Mouse (Mus musculus) forebrain, postnatal 0 days (tissue): ENCODE results near the gene Pam16. TPM values are rescaled to one million over a fixed set of nuclear protein-coding genes. Genes with fewer than 3 reads are reported as not detected.

Experiments
- ATAC-seq: fragments of 200-750 bp; cut with Nextera tagmentation; 2 replicates; pipeline ENCODE4 v1.8.0; 2017; ENCODE audit warnings: mild to moderate bottlenecking, moderate library complexity
- DNase-seq: peaks from one replicate; pipeline ENCODE4 v3.0.0-alpha.2; 2015
- H3K27ac ChIP-seq: fragments of 300-500 bp; sonication (generic); 2 replicates; pipeline ENCODE4 v1.5.1; 2014; ENCODE audit warnings: low read depth, mild to moderate bottlenecking, antibody characterized with exemption, low read length, moderate library complexity, mixed read lengths
- H3K27me3 ChIP-seq: fragments of 300-500 bp; sonication (generic); 2 replicates; pipeline ENCODE4 v1.6.1; 2014; ENCODE audit warnings: mild to moderate bottlenecking, low read length, mixed read lengths; ENCODE audit not compliant: insufficient read depth
- H3K36me3 ChIP-seq: fragments of 300-500 bp; sonication (generic); 2 replicates; pipeline ENCODE4 v1.6.1; 2014; ENCODE audit warnings: mild to moderate bottlenecking, moderate library complexity; ENCODE audit not compliant: insufficient read depth
- H3K4me1 ChIP-seq: fragments of 300-500 bp; sonication (generic); 2 replicates; pipeline ENCODE4 v1.6.1; 2014; ENCODE audit warnings: antibody characterized with exemption; ENCODE audit not compliant: insufficient read depth
- H3K4me2 ChIP-seq: fragments of 300-500 bp; sonication (generic); 2 replicates; pipeline ENCODE4 v1.6.1; 2014; ENCODE audit warnings: low read depth, mild to moderate bottlenecking, moderate library complexity
- H3K4me3 ChIP-seq: fragments of 300-500 bp; sonication (generic); 2 replicates; pipeline ENCODE4 v1.5.1; 2014; ENCODE audit warnings: low read depth, low read length, mixed read lengths
- H3K9ac ChIP-seq: fragments of 300-500 bp; sonication (generic); 2 replicates; pipeline ENCODE4 v1.6.1; 2014; ENCODE audit warnings: mild to moderate bottlenecking
- H3K9me3 ChIP-seq: fragments of 300-500 bp; sonication (generic); 2 replicates; pipeline ENCODE4 v1.6.1; 2016; ENCODE audit warnings: low read length
- CTCF ChIP-seq: sonication (generic); IDR thresholded peaks from 2 replicates; pipeline ENCODE4 v1.5.1; 2016; ENCODE audit warnings: antibody characterized with exemption, control low read depth, low read depth
- WGBS: fragments of 180-500 bp; shearing (Covaris S2); extraction: QIAGEN DNeasy Blood & Tissue Kit; methylation state at CpG from one replicate; pipeline ENCODE4 v1.1.7; 2014; 5-methylcytosine and 5-hydroxymethylcytosine counted together
- polyA plus RNA-seq: library from polyadenylated mRNA; unstranded; fragments of >200 nt; fragmentation: Nextera tagmentation; extraction: Ambion mirVana; gene quantifications from 2 replicates; pipeline ENCODE4 v1.2.1, GENCODE M21; 2015
- total RNA-seq: library from RNA; depleted of rRNA; stranded (reverse); fragments of >200 nt; gene quantifications from 2 replicates; pipeline ENCODE4 v1.2.3, GENCODE M21; 2014

Pam16 gene
- total and polyA plus RNA-seq, 2 experiments from 2014 or later = 54.5 to 138 TPM

DNA sequence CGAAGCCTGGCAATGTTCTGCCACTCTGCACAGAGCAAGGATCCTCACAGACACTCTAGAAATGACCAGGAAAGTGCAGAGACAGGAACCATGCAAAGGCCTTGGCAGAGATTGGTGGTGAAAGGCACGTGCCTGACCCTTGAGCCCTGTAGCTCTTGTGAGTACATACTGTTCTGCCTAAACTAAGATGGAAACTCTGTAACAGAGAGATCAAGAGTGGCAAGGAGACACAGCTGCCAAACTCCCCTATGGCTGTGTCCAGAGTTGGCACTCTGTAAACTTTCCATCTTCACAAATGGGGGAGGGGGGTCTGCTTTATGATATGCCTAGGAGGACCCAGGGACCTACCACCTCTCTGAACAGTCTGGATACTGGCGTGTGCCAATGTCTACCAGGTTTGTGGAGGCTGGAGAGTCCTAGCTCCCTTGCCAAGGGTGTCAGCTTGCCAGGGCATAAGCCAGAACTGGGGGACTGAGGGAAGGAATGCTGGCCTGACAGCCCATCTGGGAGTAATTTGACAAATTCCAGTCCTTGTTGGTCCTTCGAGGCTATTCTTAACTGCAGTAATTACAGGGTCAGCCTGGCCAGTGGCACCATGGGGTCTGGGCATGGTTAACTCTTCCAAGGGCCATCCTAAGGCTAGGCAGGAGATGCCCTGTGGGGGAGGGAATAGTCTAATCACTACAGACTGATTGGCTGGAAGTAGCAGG, 28.1 kb upstream of the Pam16 start:
- no peak overlapping the region for H3K27ac ChIP-seq
- H3K4me3 ChIP-seq = no peak overlapping the region
- peaks cover 34% of the 10 kb centered on the region for H3K36me3 ChIP-seq
- H3K4me2 ChIP-seq = no peak overlapping the region
- H3K9me3 ChIP-seq = no peaks in the 10 kb centered on the region
- H3K9ac ChIP-seq = no peak overlapping the region
- no peak for TF ChIP-seq CTCF
- DNase-seq (no peak), ATAC-seq (no peak)
- 79% methylated on average over 4 of the region's 4 CpGs for WGBS
- no peaks in the 10 kb centered on the region for H3K4me1 ChIP-seq
- no peaks in the 10 kb centered on the region for H3K27me3 ChIP-seq

GRCm38 (mm10) chr16:4651624-4652023, 26.8 kb upstream of the Pam16 start:
- DNase-seq (no peak), ATAC-seq (no peak)
- Histone ChIP-seq H3K4me2 (no peak overlapping the region), H3K9ac (no peak overlapping the region), H3K4me1 (no peaks in the 10 kb centered on the region), H3K9me3 (no peaks in the 10 kb centered on the region), H3K4me3 (no peak overlapping the region), H3K27ac (no peak overlapping the region), H3K36me3 (peaks cover 34% of the 10 kb centered on the region), H3K27me3 (no peaks in the 10 kb centered on the region)
- no peak for TF ChIP-seq CTCF
- 68% methylated on average over 7 of the region's 7 CpGs for WGBS

GRCm38 (mm10) chr16:4651081-4651480, 26.3 kb upstream of the Pam16 start:
- no peaks in the 10 kb centered on the region for H3K27me3 ChIP-seq
- no peaks in the 10 kb centered on the region for H3K9me3 ChIP-seq
- H3K4me2 ChIP-seq = no peak overlapping the region
- H3K4me1 ChIP-seq = no peaks in the 10 kb centered on the region
- TF ChIP-seq CTCF = no peak
- peaks cover 34% of the 10 kb centered on the region for H3K36me3 ChIP-seq
- no peak overlapping the region for H3K27ac ChIP-seq
- no peak for DNase-seq
- no peak overlapping the region for H3K4me3 ChIP-seq
- whole genome bisulfite sequencing = 90% methylated on average over 1 of the region's 1 CpGs
- H3K9ac ChIP-seq = no peak overlapping the region
- no peak for ATAC-seq

DNA sequence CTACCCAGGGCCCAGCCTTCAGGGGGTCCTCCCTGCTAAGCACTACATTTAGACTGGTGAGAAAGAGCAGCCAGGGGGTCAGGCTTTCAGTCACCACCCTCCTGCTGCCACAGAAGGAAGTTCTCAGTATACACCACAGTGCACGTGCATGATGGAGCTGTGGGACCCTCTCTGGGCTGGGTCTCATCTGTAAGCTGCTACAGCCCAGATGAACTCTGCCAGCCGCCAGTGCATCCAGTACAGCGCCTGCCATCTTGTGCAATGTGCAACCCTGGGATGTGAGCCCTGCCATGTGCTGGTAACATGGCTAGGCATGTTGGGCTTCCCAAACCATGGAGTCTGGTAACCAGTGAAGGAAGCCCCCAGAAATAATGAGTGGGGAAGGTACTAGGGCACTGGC, 25.4 kb upstream of the Pam16 start:
- Histone ChIP-seq H3K4me1 (no peaks in the 10 kb centered on the region), H3K27me3 (no peaks in the 10 kb centered on the region), H3K4me2 (no peak overlapping the region), H3K27ac (no peak overlapping the region), H3K9me3 (no peaks in the 10 kb centered on the region), H3K4me3 (no peak overlapping the region), H3K36me3 (peaks cover 34% of the 10 kb centered on the region), H3K9ac (no peak overlapping the region)
- no peak for ATAC-seq
- WGBS = 90% methylated on average over 3 of the region's 3 CpGs
- DNase-seq = no peak
- TF ChIP-seq CTCF = no peak

DNA sequence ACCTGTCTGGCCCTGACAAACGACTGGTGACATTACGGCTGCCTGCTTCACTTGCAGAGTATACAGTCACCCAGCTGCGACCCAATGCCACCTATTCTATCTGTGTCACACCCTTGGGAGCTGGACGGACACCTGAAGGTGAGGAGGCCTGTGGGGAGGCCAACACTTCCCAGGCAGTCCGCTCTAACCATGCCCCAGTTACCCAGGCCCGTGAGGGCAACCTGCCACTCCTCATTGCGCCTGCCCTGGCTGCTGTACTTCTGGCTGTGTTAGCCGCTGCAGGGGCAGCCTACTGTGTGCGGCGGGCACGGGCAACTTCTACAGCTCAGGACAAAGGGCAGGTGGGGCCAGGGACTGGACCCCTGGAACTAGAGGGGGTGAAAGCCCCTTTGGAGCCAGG, 24.9 kb upstream of the Pam16 start:
- no peak overlapping the region for H3K4me3 ChIP-seq
- DNase-seq = no peak
- H3K27ac ChIP-seq = no peak overlapping the region
- H3K36me3 ChIP-seq = peaks cover 30% of the 10 kb centered on the region
- H3K27me3 ChIP-seq = no peaks in the 10 kb centered on the region
- no peak for TF ChIP-seq CTCF
- 92% methylated on average over 11 of the region's 11 CpGs for WGBS
- no peak overlapping the region for H3K9ac ChIP-seq
- no peaks in the 10 kb centered on the region for H3K4me1 ChIP-seq
- no peak overlapping the region for H3K4me2 ChIP-seq
- no peak for ATAC-seq
- no peaks in the 10 kb centered on the region for H3K9me3 ChIP-seq

DNA sequence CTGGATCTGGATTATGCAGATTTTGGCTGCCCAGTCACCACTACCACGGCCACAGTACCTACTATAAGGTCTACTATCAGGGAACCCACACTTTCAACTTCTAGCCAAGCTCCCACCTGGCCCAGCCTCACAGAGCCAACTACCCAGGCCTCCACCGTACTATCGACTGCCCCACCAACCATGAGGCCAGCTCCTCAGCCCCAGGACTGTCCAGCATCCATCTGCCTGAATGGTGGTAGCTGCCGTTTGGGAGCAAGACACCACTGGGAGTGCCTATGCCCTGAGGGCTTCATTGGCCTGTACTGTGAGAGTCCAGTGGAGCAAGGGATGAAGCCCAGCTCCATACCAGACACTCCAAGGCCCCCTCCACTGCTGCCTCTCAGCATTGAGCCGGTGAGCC, 24.4 kb upstream of the Pam16 start:
- DNase-seq (no peak), ATAC-seq (no peak)
- TF ChIP-seq CTCF = no peak
- H3K27ac ChIP-seq = no peak overlapping the region
- no peak overlapping the region for H3K4me2 ChIP-seq
- H3K27me3 ChIP-seq = no peaks in the 10 kb centered on the region
- 89% methylated on average over 5 of the region's 5 CpGs for WGBS
- no peak overlapping the region for H3K4me3 ChIP-seq
- peaks cover 25% of the 10 kb centered on the region for H3K36me3 ChIP-seq
- H3K9ac ChIP-seq = no peak overlapping the region
- H3K4me1 ChIP-seq = no peaks in the 10 kb centered on the region
- H3K9me3 ChIP-seq = no peaks in the 10 kb centered on the region

DNA sequence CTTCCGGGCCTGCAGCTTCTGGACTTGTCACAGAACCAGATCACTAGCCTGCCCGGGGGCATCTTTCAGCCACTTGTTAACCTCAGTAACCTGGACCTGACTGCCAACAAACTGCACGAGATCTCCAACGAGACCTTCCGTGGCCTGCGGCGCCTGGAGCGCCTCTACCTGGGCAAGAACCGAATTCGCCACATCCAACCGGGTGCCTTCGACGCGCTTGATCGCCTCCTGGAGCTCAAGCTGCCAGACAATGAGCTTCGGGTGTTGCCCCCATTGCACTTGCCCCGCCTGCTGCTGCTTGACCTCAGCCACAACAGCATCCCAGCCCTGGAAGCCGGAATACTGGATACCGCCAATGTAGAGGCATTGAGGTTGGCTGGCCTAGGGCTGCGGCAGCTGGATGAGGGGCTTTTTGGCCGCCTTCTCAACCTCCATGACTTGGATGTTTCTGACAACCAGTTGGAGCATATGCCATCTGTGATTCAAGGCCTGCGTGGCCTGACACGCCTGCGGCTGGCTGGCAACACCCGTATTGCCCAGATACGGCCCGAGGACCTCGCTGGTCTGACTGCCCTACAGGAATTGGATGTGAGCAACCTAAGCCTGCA, 23.7 kb upstream of the Pam16 start:
- Histone ChIP-seq H3K4me1 (no peaks in the 10 kb centered on the region), H3K4me2 (no peak overlapping the region), H3K36me3 (peaks cover 21% of the 10 kb centered on the region), H3K9ac (no peak overlapping the region), H3K9me3 (no peaks in the 10 kb centered on the region), H3K27me3 (no peaks in the 10 kb centered on the region), H3K27ac (no peak overlapping the region), H3K4me3 (no peak overlapping the region)
- 87% methylated on average over 28 of the region's 28 CpGs for WGBS
- no peak for TF ChIP-seq CTCF
- ATAC-seq = no peak
- DNase-seq = no peak
